Mouse (Mus musculus) brain, embryonic 14.5 days (tissue): ENCODE data around the gene Snx21.

Source experiments
- CTCF ChIP-seq: fragments of 200-500 bp; IDR thresholded peaks from 2 replicates; pipeline ENCODE4 v1.5.1; 2012; ENCODE audit warnings: inconsistent platforms, mild to moderate bottlenecking, moderate library complexity, borderline replicate concordance; ENCODE audit not compliant: insufficient read depth, insufficient read length; ENCODE audit errors: extremely low read depth
- POLR2A ChIP-seq: fragments of 200-500 bp; IDR thresholded peaks from 2 replicates; pipeline ENCODE4 v1.6.1; 2012; ENCODE audit warnings: mild to moderate bottlenecking, inconsistent platforms, borderline replicate concordance; ENCODE audit not compliant: poor library complexity, insufficient read depth, insufficient read length, severe bottlenecking; ENCODE audit errors: extremely low read depth

DNA sequence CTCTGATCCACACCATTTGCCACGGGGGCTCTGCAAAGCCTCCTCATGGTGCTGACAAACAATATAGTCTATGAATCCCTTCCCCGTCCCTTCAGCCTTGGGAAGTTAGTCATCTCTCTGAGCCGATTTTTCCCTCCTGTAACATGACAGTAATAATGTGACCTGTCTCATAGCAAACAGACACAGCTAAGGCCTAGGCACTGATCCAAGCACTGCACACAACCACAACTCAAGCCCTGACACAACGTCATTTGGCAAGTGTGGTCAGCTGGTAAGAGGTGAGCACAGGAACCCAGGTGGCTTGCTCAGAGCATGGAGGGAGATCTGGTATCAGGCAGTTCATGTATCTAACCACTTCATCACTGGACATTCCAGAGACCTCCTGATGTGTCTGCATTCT, 10.2 kb downstream of the Snx21 start:
- TF ChIP-seq CTCF (no peak), POLR2A (no peak)
